Mouse (Mus musculus) embryonic stem cell, embryonic (primary cell): ENCODE measurements at regions not wholly inside any gene's neighbourhood (a gene's known extent, or its start where the extent isn't known, plus 50 kb on each side); places are given as distances from the start of the nearest gene placed in this dataset.

Experiments
- CTCF ChIA-PET, 4 experiments: fragments of 300-600 bp in 2 of 4; fragments of 350-600 bp in 2 of 4; sonication (Branson Sonifier 250); formaldehyde crosslinking; loops; one replicate each; lab custom pipeline; 2022; ENCODE audit warnings: inconsistent platforms in 2 of 4; lab: Charles Lee
- POLR2A ChIA-PET, 4 experiments: fragments of 300-600 bp in 2 of 4; fragments of 350-600 bp in 2 of 4; sonication (Branson Sonifier 250); formaldehyde crosslinking; loops; one replicate each; lab custom pipeline; 2022; ENCODE audit warnings: antibody characterized with exemption in 4 of 4, inconsistent platforms in 1 of 4; lab: Charles Lee

DNA sequence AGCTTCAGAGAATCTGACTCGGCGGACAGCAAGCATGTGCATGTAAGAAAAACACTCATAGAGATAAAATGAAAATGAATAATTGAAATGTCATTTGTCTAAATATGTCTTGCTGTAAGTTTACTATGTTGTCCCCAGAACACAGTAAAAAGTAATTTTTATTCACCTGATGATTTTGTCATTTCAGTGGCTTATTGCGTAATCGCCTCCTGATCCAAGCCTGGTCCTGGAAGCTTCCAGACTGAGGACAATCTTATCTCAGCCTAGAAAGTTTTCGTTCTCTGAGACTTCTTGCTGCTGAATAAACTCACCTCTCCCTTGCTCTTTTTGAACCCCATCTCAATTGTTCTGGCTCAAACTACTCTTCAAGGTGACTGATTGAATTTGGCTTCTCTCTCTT is 1820.7 kb downstream of the Efna5 start:
- POLR2A ChIA-PET: no interaction called here
- CTCF ChIA-PET: no interaction called here

DNA sequence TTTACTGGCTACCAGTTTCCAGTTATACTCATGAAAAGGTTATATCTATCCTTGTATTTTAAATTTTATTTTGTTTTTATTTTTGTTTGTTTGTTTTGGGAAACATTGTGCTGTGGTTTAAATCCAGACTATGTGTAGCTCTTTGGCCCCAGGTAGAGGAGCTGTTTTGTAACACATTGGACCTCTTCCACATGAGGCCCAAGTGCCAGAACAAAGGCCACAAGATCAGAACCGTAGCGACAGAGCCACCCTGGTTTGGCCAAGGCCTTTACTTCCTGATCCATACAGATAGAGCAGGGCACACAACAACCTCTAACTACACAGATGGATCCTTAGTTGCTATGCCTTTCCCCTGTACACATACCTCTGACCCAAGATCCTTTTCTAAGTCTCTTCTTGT is 1822.6 kb downstream of the Efna5 start:
- POLR2A ChIA-PET: interaction anchor here in 1 of 4 experiments (0.6 kb wide), 1 partner anchor 22 kb away, joined by 6 read pairs; no protein-coding TSS in a partner anchor
- CTCF ChIA-PET: no interaction called here

DNA sequence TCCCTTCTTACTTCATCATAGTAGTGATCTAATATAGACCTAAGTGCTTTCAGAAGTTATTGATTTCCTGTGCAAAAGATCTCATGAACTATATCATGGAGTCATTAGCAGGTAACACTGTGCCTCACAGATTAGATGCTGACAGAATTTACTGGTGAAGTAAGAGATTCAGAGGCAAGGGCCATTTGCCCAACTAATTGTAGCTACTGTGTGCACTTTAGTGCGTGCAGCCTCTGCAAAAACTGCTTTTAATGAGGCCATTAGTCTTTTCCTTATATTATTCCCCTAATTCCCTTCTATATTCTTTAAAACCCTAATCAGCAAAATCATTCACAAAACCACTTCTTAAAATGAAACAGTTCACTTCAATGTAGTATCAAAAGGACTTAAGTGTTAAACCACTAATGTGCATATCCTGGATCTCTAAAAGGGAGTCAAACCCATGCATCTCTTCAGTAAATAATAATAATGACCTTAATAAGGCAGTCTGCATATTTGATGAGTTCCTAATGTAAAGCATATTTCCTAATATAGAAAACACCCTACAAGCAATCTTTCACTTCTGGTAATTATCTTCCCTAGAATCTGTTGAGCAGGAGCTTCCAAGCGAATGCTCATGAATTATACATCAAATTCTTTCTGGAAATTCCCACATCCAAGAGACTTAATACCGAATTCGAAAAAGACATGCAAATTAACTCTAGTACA is 1847.4 kb downstream of the Efna5 start:
- POLR2A ChIA-PET: no interaction called here
- CTCF ChIA-PET: no interaction called here

DNA sequence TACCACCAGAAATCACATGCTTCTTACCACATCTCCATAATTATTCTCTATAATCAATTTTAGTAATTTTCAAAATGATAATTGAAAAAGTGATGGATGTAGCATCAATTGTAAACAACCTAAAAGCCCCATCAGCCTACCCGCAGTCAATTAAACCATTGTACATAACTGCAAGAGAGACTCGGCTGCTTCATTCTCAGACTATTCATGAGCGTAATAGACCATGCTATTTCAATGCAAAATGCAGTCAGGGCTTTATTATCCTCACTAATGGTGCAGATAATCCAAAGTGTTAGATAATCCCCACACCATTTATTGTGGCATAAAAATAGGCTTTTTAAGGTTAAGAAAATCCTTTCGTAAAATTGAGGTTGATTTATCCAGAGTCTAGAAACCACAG is 1862.5 kb downstream of the Efna5 start:
- CTCF ChIA-PET: no interaction called here
- POLR2A ChIA-PET: no interaction called here
